Mouse (Mus musculus): Measurements from ENCODE around the gene Dnajc22.

DNA sequence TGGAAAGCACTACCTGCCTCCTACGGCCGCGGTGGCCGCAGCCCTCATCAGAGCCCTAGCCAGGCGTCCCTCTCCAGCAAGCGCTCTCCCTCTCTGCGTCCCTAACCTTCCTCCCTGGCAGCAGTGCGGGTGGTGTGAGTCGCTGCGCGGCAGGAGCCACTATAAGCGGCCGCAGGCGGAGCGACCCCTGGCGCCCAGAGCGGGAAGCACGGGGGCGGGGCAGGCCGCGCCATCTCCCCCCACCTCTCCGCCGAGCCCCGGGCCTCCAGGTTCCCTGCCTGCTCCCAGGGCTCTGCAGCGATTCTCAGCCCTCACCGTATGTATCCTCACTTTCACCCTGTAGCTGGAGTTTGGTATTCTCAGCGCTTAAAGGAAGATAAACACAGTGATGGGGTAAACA, 4.7 kb upstream of the Dnajc22 start:
- TF ChIP-seq CTCF (IDR thresholded peaks at IDR 0.05; ENCODE audit: extremely low read depth, insufficient read depth, low read length) (peak; percentile 35), POLR2A (IDR thresholded peaks at IDR 0.05; ENCODE audit: extremely low read depth, insufficient read depth, low read length) (no peak)

Data from cortical plate, adult 2 months (tissue).